Mouse (Mus musculus) gastrocnemius, postnatal 4 days (tissue): Measurements from ENCODE around the gene Sult2b1. TPM values are rescaled to one million over a fixed set of nuclear protein-coding genes. Genes with fewer than 3 reads are reported as not detected.

Source experiments
- DNase-seq, 2 experiments: peaks; one replicate each; pipeline ENCODE4 v3.0.0; 2021 to 2022; ENCODE audit warnings: low spot score in 2 of 2, mixed read lengths in 2 of 2
- total RNA-seq, 2 experiments: library from RNA; stranded (reverse); gene quantifications; 2 replicates each; pipeline ENCODE4 v1.2.3; 2021

Gene Sult2b1
- total RNA-seq, 2 experiments from 2014 or later, result 0.60 TPM; not detected in 1

GRCm38 (mm10) chr7:45801348-45801747 is 16.9 kb upstream of the Sult2b1 start:
- DNase-seq, result peak; percentile 87 to 93

DNA sequence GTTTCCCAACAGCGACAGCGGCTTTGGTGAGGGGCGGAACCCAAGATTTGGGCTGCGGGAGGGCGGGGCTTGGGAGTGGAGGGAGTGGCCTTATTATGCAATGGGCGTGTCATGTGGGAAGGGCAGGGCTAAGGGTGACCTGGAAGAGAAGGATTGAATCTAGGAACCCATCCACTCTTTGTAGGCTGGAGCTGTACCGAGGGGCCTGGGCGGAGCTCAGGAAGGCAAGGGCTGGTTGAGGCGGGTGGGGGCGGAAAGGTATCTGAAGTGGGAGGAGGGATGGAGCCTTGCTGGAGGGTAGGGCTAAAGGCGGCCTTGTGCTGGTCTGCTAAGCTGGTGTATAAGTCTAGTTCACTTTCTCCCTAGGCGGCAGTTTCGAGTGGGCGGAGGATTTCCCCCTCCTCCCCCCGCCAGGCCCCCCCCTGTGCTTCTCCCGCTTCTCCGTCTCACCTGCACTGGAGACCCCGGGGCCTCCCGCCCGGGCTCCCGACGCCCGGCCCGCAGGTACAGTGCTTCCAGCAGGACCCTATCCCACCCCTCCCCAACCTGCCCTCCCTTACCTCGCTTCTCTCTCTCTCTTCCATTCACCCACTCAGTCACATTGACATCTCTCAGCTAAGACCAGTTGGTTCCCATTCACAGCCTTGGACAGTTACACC is 16.2 kb upstream of the Sult2b1 start:
- no peak for DNase-seq

DNA sequence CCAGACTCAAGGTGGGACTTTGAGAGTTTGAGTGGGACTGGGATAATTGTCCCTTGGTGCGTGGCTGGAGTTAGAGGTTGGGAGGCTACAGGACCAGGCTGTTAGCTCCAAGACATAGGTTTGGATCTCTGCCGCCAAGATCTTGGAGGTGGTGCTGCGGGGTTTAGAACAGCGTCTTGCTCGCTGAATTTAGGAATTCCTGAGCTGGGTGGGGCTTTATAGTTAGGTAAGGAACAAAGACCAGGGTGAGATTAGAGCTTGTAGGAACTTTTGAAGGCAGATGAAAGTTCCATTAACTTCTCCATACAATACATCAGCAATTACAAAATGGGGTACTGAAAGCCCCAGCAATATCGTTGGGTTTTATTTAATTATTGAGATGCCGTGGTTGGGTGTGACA is 15.5 kb upstream of the Sult2b1 start:
- DNase-seq, result no peak

GRCm38 (mm10) chr7:45798931-45799330 is 14.5 kb upstream of the Sult2b1 start:
- no peak for DNase-seq

- DNase-seq, result no peak
These were observed 14.0 kb upstream of the Sult2b1 start for GRCm38 (mm10) chr7:45798511-45798836.

DNA sequence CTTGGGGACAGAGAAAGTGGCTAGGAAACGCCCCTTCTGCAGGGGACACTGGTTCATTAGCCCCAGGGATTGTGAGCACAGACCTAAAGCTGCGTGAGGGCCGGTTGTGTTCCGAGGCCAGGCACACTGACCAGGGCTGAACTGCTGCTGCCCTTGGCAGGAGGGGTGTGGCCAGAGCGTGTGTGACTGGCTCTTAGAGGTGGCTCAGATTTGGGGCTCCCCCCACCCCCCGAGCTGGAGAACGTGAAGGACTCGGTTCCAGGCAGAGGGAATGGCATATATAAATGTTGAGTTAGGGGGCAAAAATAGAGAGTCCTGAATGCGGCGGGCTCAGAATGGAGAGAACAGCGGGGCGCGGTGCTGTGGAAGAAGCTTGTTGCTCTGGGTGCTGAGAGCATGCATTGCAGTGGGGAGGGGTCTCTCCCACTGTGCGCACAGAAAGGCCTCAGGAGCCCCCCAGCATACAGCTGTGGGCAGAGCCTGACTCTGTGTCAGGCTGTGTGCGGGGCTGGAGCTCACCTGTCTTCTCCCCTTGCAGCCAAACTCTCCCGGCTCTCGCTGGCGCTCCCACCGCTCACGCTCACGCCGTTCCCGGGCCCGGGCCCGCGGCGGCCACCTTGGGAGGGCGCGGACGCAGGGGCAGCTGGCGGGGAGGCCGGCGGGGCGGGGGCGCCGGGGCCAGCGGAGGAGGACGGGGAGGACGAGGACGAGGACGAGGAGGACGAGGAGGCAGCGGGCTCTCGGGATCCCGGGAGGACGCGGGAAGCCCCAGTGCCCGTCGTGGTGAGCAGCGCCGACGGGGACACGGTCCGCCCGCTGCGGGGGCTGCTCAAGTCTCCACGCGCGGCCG is 13.4 kb upstream of the Sult2b1 start:
- DNase-seq, result no peak

DNA sequence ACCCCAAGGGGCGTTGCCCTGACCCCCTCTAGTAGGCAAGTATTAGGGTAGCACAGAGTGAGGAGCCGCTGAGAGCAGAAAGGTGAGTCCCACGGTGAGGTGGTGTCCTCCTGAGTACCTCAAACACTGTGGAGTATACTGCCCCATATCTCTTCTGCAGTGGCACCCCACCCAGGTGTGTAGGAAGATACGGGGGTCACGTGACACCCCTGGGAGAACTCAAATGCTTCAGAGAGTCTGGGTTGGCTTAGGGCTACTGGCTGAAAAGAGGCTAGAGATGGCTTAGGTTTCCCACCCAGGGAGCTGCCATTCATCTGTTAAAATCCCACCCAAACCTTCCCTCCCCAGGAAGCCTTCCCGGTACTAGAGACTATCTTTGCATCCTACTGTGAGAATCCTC is 12.5 kb upstream of the Sult2b1 start:
- DNase-seq, result no peak

DNA sequence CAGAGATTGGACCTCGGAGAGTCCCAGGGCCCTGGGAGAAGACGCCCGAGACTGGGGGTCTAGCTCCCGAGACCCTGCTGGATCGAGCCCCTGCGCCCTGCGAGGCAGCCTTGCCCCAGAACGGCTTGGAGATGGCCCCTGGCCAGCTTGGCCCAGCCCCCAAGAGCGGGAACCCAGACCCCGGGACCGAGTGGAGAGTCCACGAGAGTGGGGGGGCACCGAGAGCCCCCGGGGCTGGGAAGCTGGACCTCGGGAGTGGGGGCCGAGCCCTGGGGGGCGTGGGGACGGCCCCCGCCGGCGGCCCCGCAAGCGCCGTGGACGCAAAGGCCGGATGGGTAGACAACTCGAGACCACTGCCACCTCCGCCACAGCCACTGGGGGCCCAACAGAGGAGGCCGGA is 10.5 kb upstream of the Sult2b1 start:
- no peak for DNase-seq

DNA sequence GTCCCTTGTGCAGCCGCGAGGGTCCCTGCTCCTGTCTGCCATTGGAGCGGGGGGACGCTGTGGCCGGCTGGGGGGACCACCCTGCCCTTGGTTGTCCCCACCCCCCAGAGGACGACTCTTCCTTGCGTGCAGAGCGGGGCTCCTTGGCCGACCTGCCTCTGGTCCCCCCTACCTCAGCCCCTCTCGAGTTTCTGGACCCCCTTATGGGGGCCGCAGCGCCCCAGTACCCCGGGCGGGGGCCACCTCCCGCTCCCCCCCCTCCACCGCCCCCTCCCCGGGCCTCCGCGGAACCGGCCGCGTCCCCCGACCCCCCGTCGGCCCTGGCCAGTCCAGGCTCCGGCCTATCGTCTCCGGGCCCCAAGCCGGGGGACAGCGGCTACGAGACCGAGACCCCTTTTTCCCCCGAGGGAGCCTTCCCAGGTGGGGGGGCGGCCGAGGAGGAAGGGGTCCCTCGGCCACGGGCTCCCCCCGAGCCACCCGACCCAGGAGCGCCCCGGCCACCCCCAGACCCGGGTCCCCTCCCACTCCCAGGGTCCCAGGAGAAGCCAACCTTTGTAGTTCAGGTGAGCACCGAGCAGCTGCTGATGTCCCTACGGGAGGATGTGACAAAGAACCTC is 9.6 kb upstream of the Sult2b1 start:
- DNase-seq, result no peak

GRCm38 (mm10) chr7:45793240-45793639 is 8.8 kb upstream of the Sult2b1 start:
- peak in 1 of 2 experiments; percentile 18 for DNase-seq

DNA sequence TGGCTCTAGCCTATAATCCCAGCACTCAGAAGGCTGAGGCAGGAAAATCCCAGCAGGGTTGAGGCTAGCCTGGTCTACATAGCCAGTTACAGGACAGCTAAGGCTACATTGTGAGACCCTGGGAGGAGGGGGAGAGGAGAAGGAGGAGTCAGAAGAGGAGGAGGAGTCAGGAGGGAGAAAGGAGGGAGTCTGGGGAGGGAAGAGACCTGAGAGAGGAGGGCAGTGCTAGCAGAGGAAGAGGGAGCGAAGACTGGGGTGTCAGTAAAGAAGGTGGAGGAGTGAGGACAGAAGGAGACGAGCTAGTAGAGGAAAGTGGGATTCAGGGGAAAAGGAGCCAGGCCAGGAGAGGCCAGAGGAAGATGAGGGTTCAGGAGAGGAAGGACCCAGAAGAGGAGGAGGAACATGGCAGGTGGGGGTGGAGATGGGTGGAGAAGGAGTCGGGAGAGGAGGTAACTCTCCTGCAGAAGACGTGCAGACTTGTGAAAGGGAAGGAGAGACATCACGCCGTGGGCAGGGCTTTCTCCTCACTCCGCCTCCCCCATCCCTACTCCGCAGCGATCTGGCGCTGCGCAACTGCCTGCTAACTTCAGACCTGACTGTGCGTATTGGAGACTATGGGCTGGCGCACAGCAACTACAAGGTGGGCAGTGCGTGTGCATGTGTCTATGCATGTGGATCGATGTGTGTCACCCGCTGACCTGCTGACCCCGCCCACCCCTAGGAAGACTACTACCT is 7.5 kb upstream of the Sult2b1 start:
- no peak for DNase-seq

- no peak for DNase-seq
These were observed 6.3 kb upstream of the Sult2b1 start for GRCm38 (mm10) chr7:45790721-45791120.

- no peak for DNase-seq
These were observed 3.2 kb upstream of the Sult2b1 start for GRCm38 (mm10) chr7:45787642-45788041.

DNA sequence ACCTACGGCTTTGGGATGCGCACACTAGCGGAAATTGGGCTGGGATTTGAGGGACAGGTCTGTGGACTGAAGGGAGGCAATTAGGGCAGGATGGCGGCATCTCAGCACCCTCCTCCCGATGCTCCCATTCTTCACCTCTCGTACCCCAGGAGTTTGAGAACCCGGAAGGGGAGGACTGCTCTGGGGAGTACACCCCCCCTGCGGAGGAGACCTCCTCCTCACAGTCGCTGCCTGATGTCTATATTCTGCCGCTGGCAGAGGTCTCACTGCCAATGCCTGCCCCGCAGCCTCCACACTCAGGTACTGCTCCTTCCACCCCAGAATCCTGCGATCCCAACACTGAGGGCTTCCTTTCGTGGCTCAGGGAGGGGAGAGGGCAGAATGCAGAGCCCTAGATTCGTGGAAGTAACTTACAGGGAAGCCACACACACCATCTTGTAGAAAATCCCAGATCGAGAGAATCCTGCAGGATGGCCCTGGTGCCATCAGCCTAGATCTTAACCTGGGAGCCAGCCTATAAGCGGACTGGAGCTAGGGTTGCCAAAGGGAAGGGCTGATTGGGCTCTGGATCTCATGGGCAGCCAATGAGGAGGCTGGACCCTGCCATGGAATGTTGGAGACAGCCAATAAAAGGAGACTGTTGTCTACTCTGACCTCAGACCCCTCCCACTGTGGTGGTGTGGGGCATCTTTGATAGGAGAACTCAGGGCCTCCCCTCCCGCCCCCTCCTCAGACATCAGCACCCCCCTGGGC is 2.4 kb upstream of the Sult2b1 start:
- DNase-seq, result no peak

DNA sequence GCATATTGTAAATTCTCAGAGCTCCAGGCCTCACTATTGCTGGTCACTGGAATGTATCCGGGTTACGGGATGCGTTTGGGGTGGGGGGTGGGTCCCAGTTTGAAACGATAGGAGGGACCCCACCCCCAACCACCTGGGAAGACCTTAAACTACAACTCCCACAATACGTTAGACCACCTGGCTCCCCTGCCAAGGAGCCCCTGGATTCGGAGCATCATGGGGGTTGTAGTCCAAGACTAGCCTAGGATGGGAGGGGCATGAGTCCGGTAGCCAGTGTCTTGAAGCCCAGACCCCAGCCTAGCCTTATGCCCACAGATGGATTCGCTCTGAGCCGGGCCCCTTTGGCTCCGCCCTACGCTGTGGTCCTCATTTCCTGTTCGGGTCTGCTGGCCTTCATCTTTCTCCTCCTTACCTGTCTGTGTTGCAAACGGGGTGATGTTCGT is 1.7 kb upstream of the Sult2b1 start:
- DNase-seq, result peak in 1 of 2 experiments; percentile 14

GRCm38 (mm10) chr7:45785388-45786135 is 1.1 kb upstream of the Sult2b1 start:
- peak in 1 of 2 experiments; percentile 35 for DNase-seq

GRCm38 (mm10) chr7:45783511-45784091 is 868 bp downstream of the Sult2b1 start, which contains the start of gene Lmtk3:
Lmtk3 (plus strand) TSS chr7:45783738.
- DNase-seq, result no peak

- no peak for DNase-seq
These were observed 2.2 kb downstream of the Sult2b1 start for GRCm38 (mm10) chr7:45782271-45782670.

- no peak for DNase-seq
These were observed 5.3 kb downstream of the Sult2b1 start for GRCm38 (mm10) chr7:45779081-45779641.
